Comparison of ENCODE assay signal across 17 mouse cellular contexts in the genomic region with DNA sequence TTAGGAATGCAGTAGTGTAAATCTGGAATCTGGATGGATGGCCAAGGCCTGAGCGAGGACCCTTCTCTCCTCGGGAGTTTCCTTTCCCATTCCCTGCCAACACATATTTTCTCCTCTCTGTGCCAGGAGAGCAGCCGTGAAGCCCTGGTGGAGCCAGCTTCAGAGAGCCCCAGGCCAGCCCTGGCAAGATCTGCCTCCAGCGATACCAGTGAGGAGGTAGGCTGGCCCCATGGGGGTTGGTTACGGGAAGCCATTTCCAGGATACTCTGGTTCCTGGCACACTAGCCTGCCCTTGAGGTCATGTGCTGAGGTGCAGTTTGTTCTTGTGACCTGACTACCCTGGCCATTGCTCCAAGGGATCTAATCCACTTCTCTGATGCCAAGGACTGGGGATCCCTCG. TPM values are rescaled to one million over a fixed set of nuclear protein-coding genes. Genes with fewer than 3 reads are reported as not detected.
DNase-seq lines count a peak whose midpoint lies in the region; ATAC-seq and TF ChIP-seq lines count a peak whose summit lies in the region.
"Had no signal": no experiment of that assay in that cellular context is flagged by ENCODE, and none has a peak within 500 bp of the region (broad histone marks: within the 10 kb centered on the region; RNA-seq: fewer than 3 reads in every experiment).

No protein-coding gene starts in this region.

- H3K9ac ChIP-seq in hindbrain, embryonic 12.5 days = no peak overlapping the region
- H3K9ac ChIP-seq in liver, adult 2 months (ENCODE audit: low read depth, low read length) = peak overlapping the region; percentile 2; the same call in 1 of the 2 replicates
- H3K9ac ChIP-seq in hindbrain, embryonic 15.5 days = no peak overlapping the region
- no peak overlapping the region for H3K9ac ChIP-seq in lung, postnatal 0 days (replicated peaks; ENCODE audit: low read depth)
- H3K9ac ChIP-seq: lung, embryonic 14.5 days had no signal

- no peak for DNase-seq in hindbrain, embryonic 10.5 days (ENCODE audit: low spot score)
- peak; percentile 88 for DNase-seq in liver, adult 2 months (ENCODE audit: extremely low read depth, low read depth, low spot score)
- DNase-seq in liver = no peak
- DNase-seq in kidney, postnatal 36 days = peak; percentile 81 to 83
- no peak for DNase-seq in lung, postnatal 0 days (ENCODE audit: low spot score)
- DNase-seq: cerebellum, adult 18-20 months; embryo, embryonic 11 days; gastrocnemius, adult 2 months; lung, embryonic 14.5 days; retina, postnatal 1 day; spleen, adult 18-20 months had no signal

- no peak for ATAC-seq in hindbrain, embryonic 12.5 days (ENCODE audit: low FRiP score)
- no peak for ATAC-seq in hindbrain, embryonic 15.5 days (ENCODE audit: low FRiP score, low read depth)
- ATAC-seq in lung, postnatal 0 days = no peak
- ATAC-seq: inflammation-experienced regulatory T-cells, adult 6 months had no signal

- peaks cover 55% of the 10 kb centered on the region for H3K4me1 ChIP-seq in hindbrain, embryonic 10.5 days (replicated peaks)
- peaks cover 31% of the 10 kb centered on the region for H3K4me1 ChIP-seq in hindbrain, embryonic 12.5 days
- H3K4me1 ChIP-seq in liver, adult 2 months (ENCODE audit: control insufficient read depth, insufficient read depth, low read length) = peaks cover 43% of the 10 kb centered on the region
- peaks cover 51% of the 10 kb centered on the region for H3K4me1 ChIP-seq in hindbrain, embryonic 15.5 days (replicated peaks)
- peaks cover 6% of the 10 kb centered on the region; the same call in 1 of the 2 replicates for H3K4me1 ChIP-seq in lung, postnatal 0 days (ENCODE audit: insufficient read depth, low read depth, low read length)

- TF ChIP-seq EP300 in lung, postnatal 0 days (IDR thresholded peaks at IDR 0.05) = no peak

- peaks cover 21% of the 10 kb centered on the region for H3K36me3 ChIP-seq in hindbrain, embryonic 10.5 days
- no peaks in the 10 kb centered on the region for H3K36me3 ChIP-seq in hindbrain, embryonic 12.5 days
- peaks cover 18% of the 10 kb centered on the region for H3K36me3 ChIP-seq in liver, adult 2 months (ENCODE audit: control insufficient read depth, insufficient read depth, low read length)
- H3K36me3 ChIP-seq in hindbrain, embryonic 15.5 days = no peaks in the 10 kb centered on the region
- no peaks in the 10 kb centered on the region for H3K36me3 ChIP-seq in lung, postnatal 0 days (ENCODE audit: insufficient read depth, low read length)

- 0 out of 2 replicates have a peak, but pooled peaks have one; percentile 13 for TF ChIP-seq CTCF in liver, adult 2 months (IDR thresholded peaks at IDR 0.05; ENCODE audit: low read depth, low read length)
- TF ChIP-seq CTCF in lung, postnatal 0 days (IDR thresholded peaks at IDR 0.05) = no peak

- peaks cover 12% of the 10 kb centered on the region for H3K27me3 ChIP-seq in hindbrain, embryonic 10.5 days (ENCODE audit: insufficient read depth, poor library complexity, severe bottlenecking)
- peaks cover 5% of the 10 kb centered on the region; the same call in 1 of the 2 replicates for H3K27me3 ChIP-seq in hindbrain, embryonic 12.5 days
- no peaks in the 10 kb centered on the region for H3K27me3 ChIP-seq in liver, adult 2 months (ENCODE audit: control insufficient read depth, insufficient read depth, low read length)
- 0 out of 2 replicates have a peak, but pooled peaks cover 3% of the 10 kb centered on the region for H3K27me3 ChIP-seq in hindbrain, embryonic 15.5 days
- H3K27me3 ChIP-seq in lung, postnatal 0 days (replicated peaks; ENCODE audit: insufficient read depth, low read length) = no peaks in the 10 kb centered on the region

- H3K27ac ChIP-seq in hindbrain, embryonic 10.5 days = peak overlapping the region; percentile 31; the same call in 1 of the 2 replicates
- no peak overlapping the region for H3K27ac ChIP-seq in hindbrain, embryonic 12.5 days
- H3K27ac ChIP-seq in liver, adult 2 months (replicated peaks; ENCODE audit: insufficient read depth, low read depth, low read length) = peak overlapping the region; percentile 85
- peak overlapping the region; percentile 62 for H3K27ac ChIP-seq in hindbrain, embryonic 15.5 days (replicated peaks)
- H3K27ac ChIP-seq in lung, postnatal 0 days (ENCODE audit: low read length) = no peak overlapping the region
- H3K27ac ChIP-seq: limb, embryonic 13.5 days had no signal

- no peak overlapping the region for H3K4me3 ChIP-seq in hindbrain, embryonic 10.5 days
- no peak overlapping the region for H3K4me3 ChIP-seq in hindbrain, embryonic 12.5 days
- no peak overlapping the region for H3K4me3 ChIP-seq in liver, adult 2 months (ENCODE audit: insufficient read depth, low read depth, low read length)
- H3K4me3 ChIP-seq in hindbrain, embryonic 15.5 days = no peak overlapping the region
- H3K4me3 ChIP-seq in lung, postnatal 0 days (ENCODE audit: low read depth, low read length) = no peak overlapping the region
- H3K4me3 ChIP-seq: erythroblast, embryonic 14.5 days; gastrocnemius, adult 2 months; limb, embryonic 13.5 days had no signal

- peaks cover 3% of the 10 kb centered on the region; the same call in 1 of the 2 replicates for H3K79me2 ChIP-seq in liver, adult 2 months (ENCODE audit: control insufficient read depth, insufficient read depth, low read length)

- no peaks in the 10 kb centered on the region for H3K9me3 ChIP-seq in hindbrain, embryonic 10.5 days
- no peaks in the 10 kb centered on the region for H3K9me3 ChIP-seq in hindbrain, embryonic 12.5 days (replicated peaks)
- H3K9me3 ChIP-seq in hindbrain, embryonic 15.5 days = no peaks in the 10 kb centered on the region
- H3K9me3 ChIP-seq in lung, postnatal 0 days (ENCODE audit: low read length) = no peaks in the 10 kb centered on the region
- H3K9me3 ChIP-seq: limb, embryonic 13.5 days had no signal

- TF ChIP-seq POLR2A in liver, adult 2 months (IDR thresholded peaks at IDR 0.05; ENCODE audit: extremely low read depth, insufficient read depth, low read length) = no peak

- H3K4me2 ChIP-seq in hindbrain, embryonic 12.5 days (replicated peaks) = no peak overlapping the region
- no peak overlapping the region for H3K4me2 ChIP-seq in hindbrain, embryonic 15.5 days
- H3K4me2 ChIP-seq in lung, postnatal 0 days (replicated peaks; ENCODE audit: low read depth, low read length) = no peak overlapping the region
- H3K4me2 ChIP-seq: limb, embryonic 13.5 days; lung, embryonic 14.5 days had no signal

- 88% methylated on average over 6 of the region's 6 CpGs for WGBS in hindbrain, embryonic 10.5 days
- 86% methylated on average over 6 of the region's 6 CpGs for WGBS in hindbrain, embryonic 12.5 days
- WGBS in liver, adult 2 months = 17% methylated on average over 6 of the region's 6 CpGs
- 69% methylated on average over 6 of the region's 6 CpGs for WGBS in hindbrain, embryonic 15.5 days
- 76% methylated on average over 6 of the region's 6 CpGs for WGBS in lung, postnatal 0 days

RNA-seq across cellular contexts. Expression of gene Tmem104, which starts 7.4 kb away (rescaled TPM):
- 6.9 and 10.6 TPM in 2 replicates for polyA plus RNA-seq in hindbrain, embryonic 10.5 days (2016; fragmentation: Nextera tagmentation; extraction: Ambion mirVana)
- polyA plus RNA-seq in hindbrain, embryonic 12.5 days (2016; fragmentation: Nextera tagmentation; extraction: Ambion mirVana) = 9.0 and 10.4 TPM in 2 replicates
- 5.3 and 8.1 TPM in 2 replicates for total RNA-seq in liver, adult 2 months (2014; rRNA removed)
- 8.7 and 9.1 TPM in 2 replicates for polyA plus RNA-seq in liver, adult 2 months (2012; rRNA removed)
- polyA plus RNA-seq in hindbrain, embryonic 15.5 days (2015; fragmentation: Nextera tagmentation; extraction: Ambion mirVana) = 15.1 and 17.5 TPM in 2 replicates
- 9.6 and 10.5 TPM in 2 replicates for polyA plus RNA-seq in lung, postnatal 0 days (2015; fragmentation: Nextera tagmentation; extraction: Ambion mirVana)

RNA-seq across cellular contexts. Expression of gene Nat9, which starts 7.8 kb away (rescaled TPM):
- polyA plus RNA-seq in hindbrain, embryonic 10.5 days (2016; fragmentation: Nextera tagmentation; extraction: Ambion mirVana) = 18.7 and 24.3 TPM in 2 replicates
- polyA plus RNA-seq in hindbrain, embryonic 12.5 days (2016; fragmentation: Nextera tagmentation; extraction: Ambion mirVana) = 19.1 and 21.1 TPM in 2 replicates
- total RNA-seq in liver, adult 2 months (2014; rRNA removed) = 42.7 and 43.7 TPM in 2 replicates
- 28.7 and 35.2 TPM in 2 replicates for polyA plus RNA-seq in liver, adult 2 months (2012; rRNA removed)
- 19.1 and 20.4 TPM in 2 replicates for polyA plus RNA-seq in hindbrain, embryonic 15.5 days (2015; fragmentation: Nextera tagmentation; extraction: Ambion mirVana)
- polyA plus RNA-seq in lung, postnatal 0 days (2015; fragmentation: Nextera tagmentation; extraction: Ambion mirVana) = 30.3 and 30.8 TPM in 2 replicates

RNA-seq across cellular contexts. Expression of gene Slc9a3r1, which starts 16.7 kb away (rescaled TPM):
- 39.6 and 49.8 TPM in 2 replicates for polyA plus RNA-seq in hindbrain, embryonic 10.5 days (2016; fragmentation: Nextera tagmentation; extraction: Ambion mirVana)
- 35.7 and 42.3 TPM in 2 replicates for polyA plus RNA-seq in hindbrain, embryonic 12.5 days (2016; fragmentation: Nextera tagmentation; extraction: Ambion mirVana)
- 113 and 117 TPM in 2 replicates for total RNA-seq in liver, adult 2 months (2014; rRNA removed)
- 130 and 177 TPM in 2 replicates for polyA plus RNA-seq in liver, adult 2 months (2012; rRNA removed)
- 68.7 and 70.2 TPM in 2 replicates for polyA plus RNA-seq in hindbrain, embryonic 15.5 days (2015; fragmentation: Nextera tagmentation; extraction: Ambion mirVana)
- polyA plus RNA-seq in lung, postnatal 0 days (2015; fragmentation: Nextera tagmentation; extraction: Ambion mirVana) = 56.9 and 71.2 TPM in 2 replicates

RNA-seq across cellular contexts. Expression of gene Cd300lf, which starts 46.1 kb away (rescaled TPM):
- polyA plus RNA-seq in hindbrain, embryonic 10.5 days (2016; fragmentation: Nextera tagmentation; extraction: Ambion mirVana) = 0.11 TPM in 1 of 2 replicates, not detected in the other
- polyA plus RNA-seq in hindbrain, embryonic 12.5 days (2016; fragmentation: Nextera tagmentation; extraction: Ambion mirVana) = 0.27 TPM in 1 of 2 replicates, not detected in the other
- total RNA-seq in liver, adult 2 months (2014; rRNA removed) = 1.2 and 1.5 TPM in 2 replicates
- polyA plus RNA-seq in liver, adult 2 months (2012; rRNA removed) = 0.54 and 1.1 TPM in 2 replicates
- 0.17 and 0.34 TPM in 2 replicates for polyA plus RNA-seq in hindbrain, embryonic 15.5 days (2015; fragmentation: Nextera tagmentation; extraction: Ambion mirVana)
- 12.7 and 13.1 TPM in 2 replicates for polyA plus RNA-seq in lung, postnatal 0 days (2015; fragmentation: Nextera tagmentation; extraction: Ambion mirVana)
- polyA plus RNA-seq: erythroblast, embryonic 14.5 days; neural tube, embryonic 11.5 days had no signal

Comparison
In these comparisons a context has a peak if more than half of its experiments do, and no peak if none do; other contexts are left out.
1. DNase-seq: peak in liver, adult 2 months (single experiment) and kidney, postnatal 36 days (2 of 2); none in hindbrain, embryonic 10.5 days (single experiment), liver (single experiment) and lung, postnatal 0 days (single experiment).
2. H3K27ac ChIP-seq: peak in hindbrain, embryonic 10.5 days (single experiment), liver, adult 2 months (single experiment) and hindbrain, embryonic 15.5 days (single experiment); none in hindbrain, embryonic 12.5 days (single experiment) and lung, postnatal 0 days (single experiment).